Mouse (Mus musculus) v-Abl transformed pro-B cells (cell line): ENCODE data around the gene Gas7.

Experiments used
- in situ Hi-C, 2 experiments: fragments of 400-800 bp; cut with MboI; formaldehyde crosslinking; loops; one replicate each; pipeline ENCODE4 v1.15.1; 2025; ENCODE audit not compliant: unreplicated experiment in 2 of 2

The Gas7 gene

DNA sequence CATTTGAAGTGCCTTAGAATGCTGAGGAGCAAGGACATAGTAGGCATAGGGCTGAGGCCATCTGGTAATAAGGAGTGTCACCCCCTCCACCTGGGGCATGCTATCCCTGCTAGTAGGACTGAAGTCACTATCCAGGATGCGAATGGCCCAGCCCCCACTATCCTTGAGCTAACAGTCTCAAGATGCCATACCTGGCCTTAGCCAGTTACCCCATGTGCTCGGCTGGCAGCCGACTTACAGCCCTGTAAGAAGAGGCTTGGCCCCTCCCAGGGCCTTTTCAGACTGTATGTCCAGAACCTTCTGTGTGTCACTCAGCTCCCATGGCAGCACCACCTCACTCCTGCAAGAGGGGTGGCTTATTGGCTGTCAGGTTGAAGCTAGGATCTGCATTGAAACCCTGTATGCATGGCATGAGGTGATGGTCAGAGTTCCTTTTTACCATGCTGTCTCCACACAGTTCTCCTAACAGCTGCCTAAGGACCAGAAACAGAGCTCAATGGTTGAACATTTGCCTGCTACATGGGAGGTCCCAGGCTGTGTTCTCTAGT lies 213.3 kb downstream of the Gas7 start:
- in situ Hi-C loops = loop anchor here (5.0 to 10.0 kb wide), 2 partner anchors 304 to 556 kb away; no protein-coding TSS in a partner anchor

DNA sequence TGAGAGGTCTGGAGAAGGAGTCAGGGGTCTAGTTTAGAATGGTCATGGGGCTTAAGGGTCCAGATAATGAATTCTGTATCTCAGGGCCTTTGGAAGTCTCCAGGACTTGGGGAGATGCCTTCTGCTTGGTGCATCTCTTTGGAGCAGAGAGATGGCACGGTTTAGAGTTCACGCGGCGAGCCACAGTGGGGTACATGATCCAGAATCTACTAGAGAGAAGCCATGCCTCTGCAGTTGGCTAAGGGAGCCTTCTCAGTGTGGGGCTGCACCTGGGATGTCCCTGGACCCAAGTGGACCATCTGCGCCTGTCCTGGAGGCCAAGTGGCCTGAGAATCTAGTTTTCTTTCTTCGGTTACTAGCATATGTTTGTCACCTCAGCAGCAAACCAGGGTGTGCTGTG lies 214.8 kb downstream of the Gas7 start:
- in situ Hi-C loops = loop anchor here in 1 of 2 experiments (10.0 kb wide), 1 partner anchor 555 kb away; no protein-coding TSS in a partner anchor

DNA sequence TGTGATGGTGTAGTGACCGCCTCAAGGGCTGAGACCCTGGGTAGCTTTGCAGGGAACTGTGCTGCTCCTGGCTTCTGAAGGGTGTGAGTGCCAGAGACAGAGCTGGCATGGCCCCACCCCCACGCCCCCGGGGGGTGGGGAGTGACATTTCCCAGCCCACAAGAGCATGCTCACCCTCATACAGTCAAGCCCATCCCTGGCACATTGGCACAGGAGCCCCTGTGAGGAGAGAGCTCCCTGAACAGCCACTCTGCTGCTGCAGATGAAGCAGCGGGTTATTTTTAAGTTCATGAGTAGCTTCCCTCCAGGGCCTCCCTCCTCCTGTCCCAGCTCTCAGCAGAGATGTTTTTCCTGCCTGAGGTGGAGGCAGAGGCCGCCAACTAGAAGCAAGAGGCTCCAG lies 216.9 kb downstream of the Gas7 start:
- in situ Hi-C loops = loop anchor here in 1 of 2 experiments (10.0 kb wide), 1 partner anchor 557 kb away; no protein-coding TSS in a partner anchor

GRCm38 (mm10) chr11:67675562-67676540 lies 220.6 kb downstream of the Gas7 start:
- in situ Hi-C loops = loop anchor here in 1 of 2 experiments (10.0 kb wide), 1 partner anchor 561 kb away; no protein-coding TSS in a partner anchor

DNA sequence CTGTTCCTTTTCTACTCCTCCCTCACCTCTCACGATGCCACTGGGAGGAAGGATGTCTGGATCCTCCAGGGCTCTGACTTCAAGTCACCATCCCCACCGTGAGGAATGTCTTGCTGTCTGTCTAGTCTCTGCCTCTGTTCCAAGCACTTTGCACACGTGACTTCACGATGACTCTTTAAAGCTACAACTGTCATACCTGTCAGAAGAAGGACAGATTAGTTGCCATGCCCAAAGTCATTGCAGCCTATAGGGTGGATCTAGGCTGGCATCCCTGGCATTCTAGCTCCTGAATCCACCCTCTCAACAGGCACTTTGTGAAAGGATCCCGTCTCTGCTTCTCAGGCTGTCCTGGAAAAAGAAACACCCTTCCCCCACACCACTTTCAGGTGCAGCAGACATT lies 224.1 kb downstream of the Gas7 start:
- in situ Hi-C loops = loop anchor here in 1 of 2 experiments (10.0 kb wide), 1 partner anchor 564 kb away; no protein-coding TSS in a partner anchor

- in situ Hi-C loops = loop anchor here in 1 of 2 experiments (10.0 kb wide), 1 partner anchor 565 kb away; no protein-coding TSS in a partner anchor
Measured at GRCm38 (mm10) chr11:67679930-67680329, 224.7 kb downstream of the Gas7 start.

DNA sequence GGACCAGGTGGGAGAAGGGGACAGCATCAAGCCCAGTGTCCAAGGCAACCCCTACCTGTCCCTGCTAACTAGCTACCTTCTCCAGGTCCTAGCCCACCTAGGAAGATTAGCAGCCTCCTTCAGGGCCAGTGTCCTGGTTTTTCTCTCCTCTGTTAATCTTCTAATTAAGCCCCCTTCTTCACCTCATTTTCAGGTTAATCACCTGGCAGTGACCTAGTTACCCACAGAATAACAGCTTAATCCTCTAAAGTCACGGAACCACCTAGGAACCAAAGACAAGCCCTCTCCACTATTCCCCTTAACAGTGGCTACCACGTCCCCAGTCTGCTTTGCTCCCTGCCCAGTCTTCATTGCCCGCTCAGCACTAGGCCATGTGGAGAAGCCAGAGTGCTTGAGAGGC lies 226.6 kb downstream of the Gas7 start:
- in situ Hi-C loops = no loop called here

- in situ Hi-C loops = no loop called here
Measured at GRCm38 (mm10) chr11:67686109-67686508, 230.9 kb downstream of the Gas7 start.

DNA sequence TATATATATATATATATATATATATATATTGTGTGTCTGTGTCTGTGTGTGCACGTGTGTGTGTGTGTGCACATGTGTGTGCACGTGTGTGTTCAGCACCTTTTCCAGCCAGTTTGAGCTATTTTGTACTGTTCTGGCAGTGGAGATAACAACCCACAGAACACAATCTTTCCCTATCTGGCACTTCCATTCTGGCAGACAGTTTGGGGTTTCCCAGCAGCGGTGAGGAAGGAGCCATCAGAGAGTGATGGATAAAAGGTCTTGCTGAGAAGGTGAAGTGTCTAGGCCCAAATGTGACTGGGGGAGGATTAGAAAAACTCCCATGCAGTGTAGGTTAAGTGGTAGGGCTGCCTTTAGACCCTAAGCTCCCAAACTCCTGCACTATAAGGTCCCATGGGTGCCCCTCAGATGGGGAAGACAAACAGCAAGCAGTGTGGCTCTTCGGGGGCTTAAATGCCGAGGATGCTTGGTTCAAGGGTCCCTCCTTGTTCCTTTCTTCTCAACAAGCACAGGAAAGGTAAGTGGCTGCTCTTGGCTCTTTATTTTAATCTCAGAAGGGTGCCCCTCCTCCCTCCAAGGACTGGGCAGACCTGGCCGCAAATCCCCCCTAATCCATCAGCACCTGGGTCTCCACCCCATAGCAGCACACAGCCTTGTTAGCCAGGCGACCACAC lies 239.6 kb downstream of the Gas7 start, which contains the start of gene Rcvrn:
Gene Rcvrn (plus strand): TSS at position 624 of the 674 bp plus-strand sequence.
- in situ Hi-C loops = no loop called here

- in situ Hi-C loops = no loop called here
Measured at GRCm38 (mm10) chr11:67712976-67713375, 257.7 kb downstream of the Gas7 start.

GRCm38 (mm10) chr11:67715382-67715781 lies 260.1 kb downstream of the Gas7 start:
- in situ Hi-C loops = no loop called here

DNA sequence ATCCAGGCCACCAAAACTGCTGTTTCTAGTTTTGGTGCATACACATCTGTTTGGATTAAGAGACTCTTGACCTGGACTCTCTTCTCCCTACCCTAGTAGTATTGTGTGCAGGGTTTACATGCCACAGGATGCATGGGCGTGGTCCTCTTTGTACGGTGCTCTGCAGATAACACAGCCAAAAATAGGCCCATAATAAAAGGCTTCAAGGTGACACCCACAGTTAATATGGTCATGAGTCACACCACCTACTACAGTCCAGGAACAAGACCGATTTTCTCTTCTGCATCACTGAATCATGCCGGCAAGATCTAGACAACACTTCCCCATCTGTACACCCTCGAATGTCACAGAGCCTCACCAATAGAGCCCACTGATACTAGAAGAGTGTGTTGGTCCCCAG lies 266.2 kb downstream of the Gas7 start:
- in situ Hi-C loops = no loop called here

GRCm38 (mm10) chr11:67722399-67723156 lies 267.3 kb downstream of the Gas7 start:
- in situ Hi-C loops = no loop called here

- in situ Hi-C loops = no loop called here
Measured at GRCm38 (mm10) chr11:67723231-67724013, 268.2 kb downstream of the Gas7 start.

DNA sequence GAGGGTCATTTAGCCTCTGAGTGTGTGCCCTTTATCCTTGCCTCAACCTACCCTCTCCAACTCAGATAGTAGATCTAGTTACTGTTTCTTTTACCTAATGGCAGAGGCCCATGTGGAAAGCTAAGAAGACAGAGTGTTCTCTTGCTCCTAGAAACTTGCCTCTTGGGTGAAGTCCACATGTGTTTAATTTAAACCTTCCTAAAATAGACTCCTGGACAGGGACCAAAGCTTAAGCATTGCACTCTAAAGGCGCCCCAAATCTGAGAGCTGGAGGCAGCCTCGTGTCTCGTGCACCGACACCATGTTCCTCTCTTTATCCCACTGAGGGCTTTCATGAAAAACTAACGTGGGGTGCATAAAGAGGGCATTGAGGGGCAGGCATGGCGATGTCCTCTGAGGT lies 271.9 kb downstream of the Gas7 start:
- in situ Hi-C loops = no loop called here

GRCm38 (mm10) chr11:67728726-67729125 lies 273.5 kb downstream of the Gas7 start:
- in situ Hi-C loops = no loop called here

GRCm38 (mm10) chr11:67731056-67731455 lies 275.8 kb downstream of the Gas7 start:
- in situ Hi-C loops = no loop called here

- in situ Hi-C loops = no loop called here
Measured at GRCm38 (mm10) chr11:67733726-67734125, 278.5 kb downstream of the Gas7 start.

DNA sequence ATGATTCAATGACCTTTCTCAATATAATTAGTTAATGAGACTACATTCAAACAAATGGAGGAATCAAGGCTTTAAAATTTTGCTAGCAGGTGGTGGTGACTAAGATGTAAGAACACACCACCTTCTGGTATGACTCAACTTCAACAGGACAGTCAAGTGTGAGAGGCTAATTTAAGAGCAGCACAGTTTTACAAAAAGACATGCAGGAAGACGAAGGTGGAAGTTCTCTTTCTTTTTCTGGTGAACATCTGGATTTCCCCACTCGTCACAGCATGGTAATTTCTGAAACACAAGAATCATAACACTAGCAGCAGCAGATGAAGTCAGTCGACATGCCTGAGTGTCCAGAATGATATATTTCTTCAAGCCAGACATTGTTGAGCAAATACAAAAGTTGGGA lies 279.4 kb downstream of the Gas7 start:
- in situ Hi-C loops = no loop called here
